Mouse (Mus musculus): ENCODE measurements at regions not wholly inside any gene's neighbourhood (a gene's known extent, or its start where the extent isn't known, plus 50 kb on each side); places are given as distances from the start of the nearest gene placed in this dataset.

DNA sequence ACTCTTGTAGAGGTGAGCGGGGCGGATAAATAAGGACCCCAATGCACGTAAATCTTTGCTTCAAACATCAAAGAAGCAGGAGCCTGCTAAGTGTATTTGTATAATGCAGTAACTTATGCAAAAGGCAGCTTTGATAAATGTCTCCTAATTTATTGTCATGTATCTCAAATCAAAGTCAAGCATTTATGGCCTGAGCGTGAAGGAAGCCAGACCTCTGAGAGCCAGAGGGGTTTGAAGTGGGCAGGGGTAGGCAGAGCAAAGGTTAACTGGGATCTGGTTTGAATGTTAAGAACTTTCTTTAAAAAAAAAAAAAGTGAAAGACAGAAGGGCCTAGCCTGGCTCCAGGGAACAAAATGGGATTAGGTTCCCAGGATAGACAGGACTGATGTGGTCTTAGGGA lies 151.1 kb upstream of the Irx3 start:
- TF ChIP-seq CTCF (IDR thresholded peaks at IDR 0.05) (no peak), EP300 (IDR thresholded peaks at IDR 0.05) (no peak)

Measured in lung, postnatal 0 days (tissue).